Mouse (Mus musculus) cerebellum, adult 2 months (tissue): ENCODE measurements at regions not wholly inside any gene's neighbourhood (a gene's known extent, or its start where the extent isn't known, plus 50 kb on each side); places are given as distances from the start of the nearest gene placed in this dataset.

Experiments used
- DNase-seq, 2 experiments: peaks; one replicate each; pipeline ENCODE4 v3.0.0; 2021
- H3K27ac ChIP-seq: fragments of 200-500 bp; 2 replicates; pipeline ENCODE4 v1.5.1; 2012; ENCODE audit warnings: low read length, control low read depth, inconsistent platforms; ENCODE audit not compliant: insufficient read depth
- H3K27me3 ChIP-seq: fragments of 200-500 bp; 2 replicates; pipeline ENCODE4 v1.6.1; 2012; ENCODE audit warnings: inconsistent platforms, mild to moderate bottlenecking, low read length, moderate library complexity; ENCODE audit not compliant: control insufficient read depth, insufficient read depth
- H3K4me1 ChIP-seq: fragments of 200-500 bp; 2 replicates; pipeline ENCODE4 v1.6.1; 2011; ENCODE audit warnings: low read length; ENCODE audit not compliant: control insufficient read depth, insufficient read depth
- H3K4me3 ChIP-seq: fragments of 200-500 bp; replicated peaks from 2 replicates; pipeline ENCODE3; 2011; ENCODE audit warnings: mild to moderate bottlenecking, low read depth, low read length, control low read depth; ENCODE audit not compliant: insufficient read depth
- CTCF ChIP-seq: fragments of 200-500 bp; IDR thresholded peaks from 2 replicates; pipeline ENCODE4 v1.5.1; 2011; ENCODE audit warnings: low read depth, mild to moderate bottlenecking, control low read depth, low read length, moderate library complexity, borderline replicate concordance; ENCODE audit not compliant: insufficient read depth
- POLR2A ChIP-seq: fragments of 200-500 bp; IDR thresholded peaks from 2 replicates; pipeline ENCODE4 v1.6.1; 2011; ENCODE audit warnings: low read length, control low read depth, borderline replicate concordance; ENCODE audit not compliant: insufficient read depth
- WGBS: fragments of 180-500 bp; shearing (Covaris S2); methylation state at CpG from one replicate; pipeline ENCODE4 v1.1.7; 2018; 5-methylcytosine and 5-hydroxymethylcytosine counted together

DNA sequence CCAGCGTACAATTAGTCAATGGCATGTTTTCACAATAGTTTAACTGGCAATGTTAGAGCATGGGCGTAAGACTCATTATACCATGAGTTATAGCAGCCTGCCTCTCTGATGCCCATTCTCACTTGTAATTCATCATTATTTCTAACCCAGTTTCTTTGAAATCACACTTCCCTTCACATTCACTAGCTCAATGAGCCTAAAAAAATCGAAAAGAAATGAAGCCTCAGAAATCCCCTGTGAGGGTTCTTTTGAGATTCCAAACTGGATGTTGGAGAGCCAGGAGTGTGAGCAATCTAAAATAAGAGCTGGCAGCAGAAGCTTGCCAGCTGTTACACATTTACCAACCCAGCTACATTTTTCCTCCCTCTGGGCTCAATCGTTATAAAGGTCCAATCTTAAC lies 93.9 kb upstream of the Cav2 start:
- 34% methylated on average over 4 of the region's 4 CpGs for WGBS
- H3K4me3 ChIP-seq, result no peak overlapping the region
- H3K27me3 ChIP-seq, result no peaks in the 10 kb centered on the region
- no peak overlapping the region for H3K27ac ChIP-seq
- TF ChIP-seq CTCF (no peak), POLR2A (no peak)
- no peaks in the 10 kb centered on the region for H3K4me1 ChIP-seq
- DNase-seq, result no peak

DNA sequence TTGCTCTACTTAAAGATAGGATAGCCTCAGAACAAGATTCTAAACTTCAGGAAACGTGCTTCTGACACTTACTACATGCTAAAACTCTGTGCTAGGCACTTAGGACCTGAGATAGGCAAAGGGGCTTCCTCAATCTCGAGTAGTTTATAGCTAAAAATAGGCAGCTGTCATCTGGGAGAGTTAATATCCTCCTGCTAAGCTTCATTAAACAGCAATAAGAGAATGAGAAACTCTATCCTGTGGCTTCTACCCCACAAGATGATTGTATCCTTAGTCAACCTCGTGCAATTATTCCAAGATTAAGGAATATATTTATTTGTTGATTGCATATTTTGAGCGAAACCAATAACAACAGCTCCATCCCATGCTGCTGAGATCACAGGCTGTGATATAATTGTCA lies 85.4 kb upstream of the Cav2 start:
- Histone ChIP-seq H3K4me3 (no peak overlapping the region), H3K4me1 (no peaks in the 10 kb centered on the region), H3K27ac (no peak overlapping the region), H3K27me3 (no peaks in the 10 kb centered on the region)
- 52% methylated on average over 4 of the region's 4 CpGs for WGBS
- no peak for DNase-seq
- TF ChIP-seq CTCF, result no peak
- TF ChIP-seq POLR2A, result no peak

DNA sequence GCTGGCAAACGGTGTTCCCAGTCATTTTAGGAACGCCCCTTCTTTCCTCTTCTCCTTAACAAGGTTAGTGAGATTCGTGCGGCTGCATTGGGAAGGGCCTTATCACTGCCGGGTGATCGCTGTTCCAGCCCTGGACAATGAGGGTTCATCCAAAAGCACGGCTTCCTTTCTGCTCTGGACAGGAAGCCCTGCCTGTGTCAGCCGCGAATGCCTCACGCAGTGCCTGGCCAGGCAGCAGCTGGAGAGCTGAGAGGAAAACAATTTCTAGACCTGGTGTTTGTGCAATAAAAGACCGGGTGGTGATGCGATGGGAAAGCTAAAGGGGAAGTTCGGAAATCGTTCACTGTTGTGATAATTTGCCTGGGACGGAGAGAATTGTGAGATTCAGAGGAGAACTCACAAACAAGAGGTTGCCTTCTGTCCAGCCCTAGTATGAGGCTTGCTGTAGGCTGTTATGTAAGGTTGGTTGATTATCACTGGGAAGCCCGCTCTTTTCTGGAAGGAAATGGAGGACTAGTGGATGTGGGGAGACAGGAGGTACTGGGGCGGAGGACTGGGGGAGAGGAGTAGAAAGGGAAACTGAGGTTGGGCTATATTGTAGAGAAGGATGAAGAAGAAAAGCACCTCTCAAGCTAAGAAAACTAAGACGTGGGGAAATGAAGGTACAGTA lies 83.1 kb upstream of the Cav2 start:
- Histone ChIP-seq H3K4me1 (no peaks in the 10 kb centered on the region), H3K27ac (no peak overlapping the region), H3K4me3 (no peak overlapping the region), H3K27me3 (no peaks in the 10 kb centered on the region)
- TF ChIP-seq CTCF (no peak), POLR2A (no peak)
- DNase-seq, result no peak
- WGBS, result 67% methylated on average over 18 of the region's 18 CpGs

DNA sequence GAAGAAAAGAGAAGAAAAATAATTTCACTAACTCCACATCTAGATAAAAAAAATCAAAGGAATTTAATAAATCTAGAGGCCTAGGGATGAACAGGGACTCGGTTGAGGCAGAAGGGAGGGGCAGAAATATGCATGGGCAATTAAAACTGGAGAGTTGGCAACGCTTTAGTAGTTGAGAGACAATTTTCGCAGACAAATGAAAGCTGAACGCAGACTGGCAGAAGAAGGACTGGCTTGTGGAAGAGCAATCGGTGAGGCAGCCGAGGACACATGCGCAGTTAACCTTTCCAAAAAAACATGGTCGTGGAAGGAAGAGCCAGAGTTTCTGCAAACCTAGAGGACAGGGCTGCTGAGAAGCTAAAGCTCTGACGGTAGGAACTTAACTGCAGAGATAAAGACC lies 82.1 kb upstream of the Cav2 start:
- Histone ChIP-seq H3K27ac (no peak overlapping the region), H3K27me3 (no peaks in the 10 kb centered on the region), H3K4me3 (no peak overlapping the region), H3K4me1 (no peaks in the 10 kb centered on the region)
- no peak for TF ChIP-seq POLR2A
- TF ChIP-seq CTCF, result no peak
- WGBS, result 23% methylated on average over 9 of the region's 9 CpGs
- DNase-seq, result no peak

DNA sequence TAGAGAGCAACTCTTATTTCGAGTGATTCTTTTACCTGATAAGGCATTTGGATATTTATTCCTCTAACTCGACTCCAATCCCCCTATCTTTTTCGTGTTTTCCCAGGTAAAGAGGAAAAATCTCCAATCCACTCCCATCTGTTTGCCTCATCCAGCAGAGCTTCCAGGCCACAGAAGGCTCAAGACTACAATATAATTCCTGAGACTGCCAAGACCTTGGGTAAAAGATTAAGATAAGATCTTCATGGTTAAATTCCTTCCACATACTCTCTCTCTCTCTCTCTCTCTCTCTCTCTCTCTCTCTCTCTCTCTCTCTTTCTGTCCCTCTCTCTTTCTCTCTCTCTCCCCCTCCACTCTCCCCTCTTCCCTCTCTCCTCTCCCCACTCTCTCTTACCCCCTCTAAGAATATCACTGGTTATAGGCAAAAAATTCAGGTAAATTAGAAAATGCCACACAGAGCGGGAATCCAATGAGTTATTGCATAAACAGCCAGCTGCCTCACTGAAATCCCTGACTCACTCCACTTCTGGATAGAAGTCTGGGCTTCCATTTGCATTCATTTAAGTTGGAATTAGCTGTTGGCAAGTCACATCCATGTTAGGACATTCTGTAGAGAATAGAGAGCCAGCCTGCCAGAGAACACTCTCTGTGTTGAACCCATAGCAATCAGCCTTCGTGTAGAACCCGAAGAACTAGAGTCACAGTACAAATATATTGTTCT lies 78.9 kb upstream of the Cav2 start:
- TF ChIP-seq CTCF (no peak), POLR2A (no peak)
- no peak overlapping the region for H3K4me3 ChIP-seq
- WGBS, result 83% methylated on average over 6 of the region's 6 CpGs
- no peaks in the 10 kb centered on the region for H3K4me1 ChIP-seq
- H3K27ac ChIP-seq, result no peak overlapping the region
- no peak for DNase-seq
- no peaks in the 10 kb centered on the region for H3K27me3 ChIP-seq

DNA sequence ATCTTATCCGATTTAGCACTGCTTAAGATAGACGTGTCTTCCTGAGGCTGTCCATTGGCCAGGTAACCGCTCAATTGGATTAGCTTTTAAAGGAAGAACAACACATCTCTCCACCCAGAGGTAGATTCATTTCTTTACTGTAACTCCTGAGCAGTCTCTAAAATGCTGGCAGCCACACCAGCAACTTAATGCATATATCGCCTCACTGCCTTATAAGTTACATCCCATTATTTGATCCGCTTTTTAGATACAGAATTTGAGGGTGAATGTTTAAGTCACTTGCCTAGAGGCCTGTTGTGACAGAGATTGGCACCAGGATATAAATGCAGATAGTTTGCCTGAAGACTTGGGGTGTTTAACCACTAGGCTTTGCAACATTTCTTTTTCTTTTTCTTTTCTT lies 77.7 kb upstream of the Cav2 start:
- 95% methylated on average over 5 of the region's 5 CpGs for WGBS

DNA sequence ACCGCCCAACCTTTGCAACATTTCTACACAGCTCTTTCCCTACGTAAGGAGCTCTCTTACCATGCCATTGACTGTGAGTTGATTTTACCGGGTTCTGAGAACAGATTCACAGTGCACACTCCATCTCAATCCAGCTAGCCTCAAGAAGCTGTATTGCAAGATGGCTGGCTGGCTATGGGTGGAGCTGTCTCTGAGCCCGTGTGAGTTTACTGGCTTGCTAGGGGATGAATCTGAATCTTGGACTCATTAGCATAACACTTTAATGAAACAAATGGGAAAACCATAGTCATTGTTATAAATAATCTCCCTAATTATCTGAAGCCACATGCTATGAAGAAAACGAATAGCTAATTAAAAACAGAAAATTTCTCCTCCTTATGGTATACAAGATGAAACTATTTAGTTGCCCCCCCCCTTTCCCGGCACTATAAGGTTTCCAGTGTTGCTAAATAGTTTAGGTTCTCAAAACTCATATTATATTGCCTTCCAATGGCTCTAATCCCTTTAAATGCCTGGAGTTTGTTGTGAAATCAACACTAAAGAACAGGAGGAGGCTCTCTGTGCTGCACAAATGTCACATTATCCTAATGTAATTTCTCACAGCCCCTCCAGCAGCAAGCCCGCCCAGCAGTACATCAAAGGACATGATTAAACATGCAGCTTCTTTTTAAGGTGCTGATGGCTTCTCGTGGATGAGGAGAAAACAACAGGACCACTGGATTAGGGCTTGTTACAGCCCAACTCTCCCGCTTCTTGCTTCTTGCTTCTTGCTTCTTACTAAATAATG lies 76.9 kb upstream of the Cav2 start:
- 70% methylated on average over 9 of the region's 9 CpGs for WGBS
- no peak overlapping the region for H3K27ac ChIP-seq
- no peaks in the 10 kb centered on the region for H3K4me1 ChIP-seq
- TF ChIP-seq CTCF (no peak), POLR2A (no peak)
- no peaks in the 10 kb centered on the region for H3K27me3 ChIP-seq
- no peak for DNase-seq
- H3K4me3 ChIP-seq, result no peak overlapping the region

More for the DNA sequence above, 77.7 kb upstream of the Cav2 start:
- no peak overlapping the region for H3K4me3 ChIP-seq
- no peak for TF ChIP-seq POLR2A
- no peak for TF ChIP-seq CTCF
- no peak for DNase-seq
- no peaks in the 10 kb centered on the region for H3K4me1 ChIP-seq
- H3K27ac ChIP-seq, result no peak overlapping the region
- H3K27me3 ChIP-seq, result no peaks in the 10 kb centered on the region
